Mouse (Mus musculus): ENCODE data around the gene Pcp2. TPM values are rescaled to one million over a fixed set of nuclear protein-coding genes. Genes with fewer than 3 reads are reported as not detected.

Pcp2 gene
- total and polyA plus RNA-seq, 2 experiments from 2014 or later = not detected

DNA sequence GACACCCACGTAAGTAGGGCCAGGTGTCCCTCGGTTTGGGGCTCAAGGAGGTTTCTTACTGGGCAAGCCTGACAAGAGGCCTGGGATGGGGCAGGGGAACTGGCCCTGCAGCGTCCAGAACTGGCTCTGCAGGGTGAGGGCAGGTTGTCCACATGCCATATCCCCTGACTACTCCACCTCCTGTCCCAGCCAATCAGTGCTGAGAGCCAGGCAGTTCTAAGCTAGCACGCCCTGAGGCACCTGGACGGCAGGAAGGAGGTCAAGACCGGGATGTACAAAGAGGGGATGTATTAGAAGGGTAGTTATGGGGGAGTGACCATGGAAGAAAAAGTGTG, 15.6 kb downstream of the Pcp2 start:
- Histone ChIP-seq H3K4me2 (ENCODE audit: low read depth, low read length) (no peak overlapping the region), H3K36me3 (replicated peaks; ENCODE audit: control insufficient read depth, insufficient read depth, low read length) (peaks cover 61% of the 10 kb centered on the region), H3K4me1 (ENCODE audit: control insufficient read depth, insufficient read depth) (no peaks in the 10 kb centered on the region), H3K4me3 (ENCODE audit: low read depth, low read length) (no peak overlapping the region), H3K9ac (replicated peaks; ENCODE audit: low read depth, low read length) (no peak overlapping the region), H3K27ac (ENCODE audit: low read depth) (no peak overlapping the region), H3K9me3 (replicated peaks; ENCODE audit: control insufficient read depth, low read length) (no peaks in the 10 kb centered on the region), H3K27me3 (ENCODE audit: control insufficient read depth, insufficient read depth, low read length) (no peaks in the 10 kb centered on the region)
- no peak for DNase-seq (ENCODE audit: low spot score)
- 83% methylated on average over 6 of the region's 6 CpGs for WGBS
- TF ChIP-seq CTCF (IDR thresholded peaks at IDR 0.05; ENCODE audit: low read depth) (no peak), EP300 (IDR thresholded peaks at IDR 0.05; ENCODE audit: low read depth) (no peak)
- no peak for ATAC-seq (ENCODE audit: insufficient read depth, low read depth)

DNA sequence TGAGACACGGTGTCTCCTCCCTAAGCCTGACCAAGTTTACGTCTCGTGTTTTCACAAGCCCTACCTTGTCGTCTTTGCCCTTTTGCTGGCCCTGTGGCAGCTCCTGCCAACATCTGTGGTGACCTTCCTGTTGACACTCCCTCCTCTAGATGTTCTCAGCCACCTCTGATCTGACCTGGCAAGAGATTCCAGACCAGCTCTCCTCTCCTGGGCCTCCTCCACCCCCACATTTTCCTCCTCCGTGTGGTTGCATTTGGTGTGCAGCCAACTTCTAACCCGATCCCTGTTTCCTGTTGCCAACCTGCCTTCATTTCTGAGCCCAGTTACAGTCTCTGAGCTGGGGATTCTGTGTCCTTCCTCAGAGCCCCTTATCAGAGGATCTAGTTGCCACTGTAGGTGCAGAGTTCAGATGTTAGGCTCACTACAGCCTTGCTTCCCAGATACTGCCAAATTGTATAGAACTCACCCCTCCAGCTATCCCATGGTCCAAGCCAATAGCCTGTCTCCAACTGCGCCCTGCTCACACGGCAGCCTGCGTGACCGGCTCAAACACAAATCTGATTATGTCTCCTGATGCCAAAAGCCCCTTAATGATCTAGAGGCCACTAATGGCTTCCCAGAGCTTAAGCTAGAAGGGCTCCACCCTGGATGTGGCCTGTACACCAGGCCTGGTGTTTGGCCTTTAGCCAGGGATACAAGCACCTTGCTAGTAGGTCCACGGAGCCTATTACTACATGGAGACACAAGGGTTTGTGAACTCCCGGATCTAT, 16.1 kb downstream of the Pcp2 start:
- WGBS = 61% methylated on average over 12 of the region's 12 CpGs
- Histone ChIP-seq H3K27me3 (ENCODE audit: control insufficient read depth, insufficient read depth, low read length) (no peaks in the 10 kb centered on the region), H3K9me3 (replicated peaks; ENCODE audit: control insufficient read depth, low read length) (no peaks in the 10 kb centered on the region), H3K27ac (ENCODE audit: low read depth) (no peak overlapping the region), H3K4me2 (ENCODE audit: low read depth, low read length) (no peak overlapping the region), H3K36me3 (replicated peaks; ENCODE audit: control insufficient read depth, insufficient read depth, low read length) (peaks cover 56% of the 10 kb centered on the region), H3K9ac (replicated peaks; ENCODE audit: low read depth, low read length) (no peak overlapping the region), H3K4me3 (ENCODE audit: low read depth, low read length) (no peak overlapping the region), H3K4me1 (ENCODE audit: control insufficient read depth, insufficient read depth) (no peaks in the 10 kb centered on the region)
- TF ChIP-seq EP300 (IDR thresholded peaks at IDR 0.05; ENCODE audit: low read depth) = no peak
- TF ChIP-seq CTCF (IDR thresholded peaks at IDR 0.05; ENCODE audit: low read depth) = no peak
- DNase-seq (ENCODE audit: low spot score) (peak; percentile 22), ATAC-seq (ENCODE audit: insufficient read depth, low read depth) (no peak)

DNA sequence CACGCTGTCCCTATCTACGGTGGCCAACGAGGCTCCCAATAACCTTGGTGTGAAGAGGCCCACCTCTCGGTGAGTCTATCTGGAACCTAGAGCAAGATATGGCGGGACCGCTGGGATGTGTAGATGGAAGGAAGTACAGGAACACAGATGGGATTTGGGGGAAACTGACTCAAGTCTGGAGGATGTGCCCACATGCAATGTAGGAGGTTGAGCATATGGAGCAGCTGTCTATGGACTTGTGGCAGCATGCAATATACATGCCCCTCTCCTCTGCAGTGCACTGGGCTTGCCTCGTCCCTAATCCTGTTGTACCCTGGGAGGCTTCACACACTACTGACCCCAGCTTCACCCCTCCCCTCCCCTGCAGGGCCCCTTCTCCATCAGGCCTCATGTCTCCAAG, 17.5 kb downstream of the Pcp2 start:
- Histone ChIP-seq H3K9me3 (replicated peaks; ENCODE audit: control insufficient read depth, low read length) (no peaks in the 10 kb centered on the region), H3K9ac (replicated peaks; ENCODE audit: low read depth, low read length) (no peak overlapping the region), H3K4me1 (ENCODE audit: control insufficient read depth, insufficient read depth) (no peaks in the 10 kb centered on the region), H3K4me2 (ENCODE audit: low read depth, low read length) (no peak overlapping the region), H3K36me3 (replicated peaks; ENCODE audit: control insufficient read depth, insufficient read depth, low read length) (peaks cover 42% of the 10 kb centered on the region), H3K4me3 (ENCODE audit: low read depth, low read length) (no peak overlapping the region), H3K27ac (ENCODE audit: low read depth) (no peak overlapping the region), H3K27me3 (ENCODE audit: control insufficient read depth, insufficient read depth, low read length) (no peaks in the 10 kb centered on the region)
- DNase-seq (ENCODE audit: low spot score) (no peak), ATAC-seq (ENCODE audit: insufficient read depth, low read depth) (no peak)
- 89% methylated on average over 7 of the region's 7 CpGs for WGBS
- TF ChIP-seq EP300 (IDR thresholded peaks at IDR 0.05; ENCODE audit: low read depth) (no peak), CTCF (IDR thresholded peaks at IDR 0.05; ENCODE audit: low read depth) (no peak)

DNA sequence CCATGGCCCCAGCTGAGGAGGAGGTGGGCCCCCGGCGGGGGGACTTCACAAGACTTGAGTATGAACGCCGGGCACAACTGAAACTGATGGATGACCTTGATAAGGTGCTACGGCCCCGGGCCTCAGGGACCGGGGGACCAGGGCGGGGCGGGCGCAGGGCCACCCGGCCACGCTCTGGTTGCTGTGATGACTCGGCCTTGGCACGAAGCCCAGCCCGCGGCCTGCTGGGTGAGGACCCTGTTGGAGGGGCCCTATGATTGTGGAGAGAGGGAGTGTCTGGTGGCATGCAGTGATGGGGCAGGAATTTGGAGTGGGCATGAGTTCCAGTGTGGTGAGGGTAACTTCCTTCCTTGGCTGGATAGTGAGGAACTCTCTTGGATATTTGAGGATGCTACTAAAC, 18.8 kb downstream of the Pcp2 start:
- WGBS = 38% methylated on average over 16 of the region's 16 CpGs
- peaks cover 30% of the 10 kb centered on the region for H3K36me3 ChIP-seq (replicated peaks; ENCODE audit: control insufficient read depth, insufficient read depth, low read length)
- ATAC-seq (ENCODE audit: insufficient read depth, low read depth) (0 out of 2 replicates have a peak, but pooled peaks have one; percentile 9), DNase-seq (ENCODE audit: low spot score) (no peak)
- H3K9ac ChIP-seq (replicated peaks; ENCODE audit: low read depth, low read length) = no peak overlapping the region
- H3K9me3 ChIP-seq (replicated peaks; ENCODE audit: control insufficient read depth, low read length) = no peaks in the 10 kb centered on the region
- TF ChIP-seq EP300 (IDR thresholded peaks at IDR 0.05; ENCODE audit: low read depth) = no peak
- TF ChIP-seq CTCF (IDR thresholded peaks at IDR 0.05; ENCODE audit: low read depth) = no peak
- H3K27me3 ChIP-seq (ENCODE audit: control insufficient read depth, insufficient read depth, low read length) = no peaks in the 10 kb centered on the region
- H3K4me1 ChIP-seq (ENCODE audit: control insufficient read depth, insufficient read depth) = no peaks in the 10 kb centered on the region
- H3K4me3 ChIP-seq (ENCODE audit: low read depth, low read length) = no peak overlapping the region
- 0 out of 2 replicates have a peak overlapping the region, but pooled peaks have one; percentile 17 for H3K4me2 ChIP-seq (ENCODE audit: low read depth, low read length)
- no peak overlapping the region for H3K27ac ChIP-seq (ENCODE audit: low read depth)

DNA sequence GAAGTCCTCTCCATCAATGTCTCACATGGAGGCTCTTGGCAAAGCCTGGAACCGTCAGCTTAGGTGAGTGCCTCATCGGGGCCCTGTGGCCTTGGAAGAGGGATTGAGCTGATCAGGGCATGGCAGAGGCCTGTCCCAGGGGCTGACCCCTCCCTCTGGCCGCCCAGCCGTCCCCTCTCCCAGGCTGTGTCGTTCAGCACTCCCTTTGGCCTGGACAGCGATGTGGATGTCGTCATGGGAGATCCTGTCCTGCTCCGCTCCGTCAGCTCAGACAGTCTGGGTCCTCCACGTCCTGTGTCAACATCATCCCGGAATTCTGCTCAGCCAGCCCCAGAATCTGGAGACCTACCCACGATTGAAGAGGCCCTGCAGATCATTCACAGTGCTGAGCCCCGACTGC, 21.9 kb downstream of the Pcp2 start:
- H3K4me3 ChIP-seq (ENCODE audit: low read depth, low read length) = no peak overlapping the region
- no peaks in the 10 kb centered on the region for H3K9me3 ChIP-seq (replicated peaks; ENCODE audit: control insufficient read depth, low read length)
- no peak for DNase-seq (ENCODE audit: low spot score)
- H3K4me1 ChIP-seq (ENCODE audit: control insufficient read depth, insufficient read depth) = no peaks in the 10 kb centered on the region
- H3K36me3 ChIP-seq (replicated peaks; ENCODE audit: control insufficient read depth, insufficient read depth, low read length) = 0 out of 2 replicates have a peak, but pooled peaks cover 2% of the 10 kb centered on the region
- H3K27me3 ChIP-seq (ENCODE audit: control insufficient read depth, insufficient read depth, low read length) = no peaks in the 10 kb centered on the region
- 62% methylated on average over 13 of the region's 13 CpGs for WGBS
- no peak overlapping the region for H3K4me2 ChIP-seq (ENCODE audit: low read depth, low read length)
- TF ChIP-seq EP300 (IDR thresholded peaks at IDR 0.05; ENCODE audit: low read depth) (no peak), CTCF (IDR thresholded peaks at IDR 0.05; ENCODE audit: low read depth) (no peak)
- H3K27ac ChIP-seq (ENCODE audit: low read depth) = no peak overlapping the region
- H3K9ac ChIP-seq (replicated peaks; ENCODE audit: low read depth, low read length) = no peak overlapping the region
- ATAC-seq (ENCODE audit: insufficient read depth, low read depth) = no peak

DNA sequence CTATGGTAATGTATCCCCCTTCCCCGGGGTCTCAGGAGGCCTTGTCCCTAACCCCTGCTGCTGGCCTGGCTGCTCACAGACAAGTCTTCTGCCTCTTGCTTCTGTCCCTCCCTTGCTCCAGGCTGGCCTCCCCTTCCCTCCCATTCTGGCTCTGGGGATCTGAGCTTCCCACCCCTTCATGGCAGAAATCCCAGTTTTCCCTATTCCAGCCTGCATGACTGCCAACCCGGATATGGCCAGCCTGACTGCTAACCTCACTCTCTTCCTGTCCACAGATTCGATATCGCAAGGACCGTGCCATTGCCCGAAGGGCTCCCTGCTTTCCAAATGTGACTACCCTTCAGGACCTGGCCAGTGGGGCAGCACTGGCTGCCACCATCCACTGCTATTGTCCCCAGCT, 24.9 kb downstream of the Pcp2 start:
- H3K9ac ChIP-seq (replicated peaks; ENCODE audit: low read depth, low read length) = no peak overlapping the region
- no peaks in the 10 kb centered on the region for H3K36me3 ChIP-seq (replicated peaks; ENCODE audit: control insufficient read depth, insufficient read depth, low read length)
- H3K4me3 ChIP-seq (ENCODE audit: low read depth, low read length) = no peak overlapping the region
- no peaks in the 10 kb centered on the region for H3K4me1 ChIP-seq (ENCODE audit: control insufficient read depth, insufficient read depth)
- ATAC-seq (ENCODE audit: insufficient read depth, low read depth) = peak; percentile 21; the same call in 1 of the 2 replicates
- H3K27me3 ChIP-seq (ENCODE audit: control insufficient read depth, insufficient read depth, low read length) = no peaks in the 10 kb centered on the region
- WGBS = 54% methylated on average over 6 of the region's 6 CpGs
- H3K4me2 ChIP-seq (ENCODE audit: low read depth, low read length) = no peak overlapping the region
- TF ChIP-seq CTCF (IDR thresholded peaks at IDR 0.05; ENCODE audit: low read depth) = no peak
- TF ChIP-seq EP300 (IDR thresholded peaks at IDR 0.05; ENCODE audit: low read depth) = no peak
- no peaks in the 10 kb centered on the region for H3K9me3 ChIP-seq (replicated peaks; ENCODE audit: control insufficient read depth, low read length)
- H3K27ac ChIP-seq (ENCODE audit: low read depth) = no peak overlapping the region
- peak; percentile 37 for DNase-seq (ENCODE audit: low spot score)
